Mouse (Mus musculus) MEL (cell line): ENCODE measurements around the gene Gm20807. TPM values are rescaled to one million over a fixed set of nuclear protein-coding genes. Genes with fewer than 3 reads are reported as not detected.
"Not testable (repeated sequence)": the region's sequence is repeated elsewhere in the genome, so short reads cannot be mapped to it uniquely, and the experiment has no call there.

Experiments used
- DNase-seq: peaks from one replicate; pipeline ENCODE4 v3.0.0; 2011; ENCODE audit warnings: low read depth, low spot score
- H3K27ac ChIP-seq: 2 replicates; pipeline ENCODE4 v1.5.1; 2012; ENCODE audit warnings: low read depth, mild to moderate bottlenecking, control low read depth, low read length, moderate library complexity; ENCODE audit not compliant: control insufficient read depth
- H3K27me3 ChIP-seq, 2 experiments: fragments of 150-350 bp in 1 of 2; sonication (generic) in 1 of 2; 2 replicates each; pipeline ENCODE4 v1.6.1; 2012; ENCODE audit warnings: low read length in 2 of 2, mild to moderate bottlenecking in 2 of 2, improper control_type of control experiment in 1 of 2, moderate library complexity in 1 of 2; ENCODE audit not compliant: insufficient read depth in 2 of 2, control insufficient read depth in 1 of 2
- H3K36me3 ChIP-seq, 2 experiments: 2 replicates each; pipeline ENCODE4 v1.6.1; 2012 to 2014; ENCODE audit warnings: low read length in 2 of 2, improper control_type of control experiment in 1 of 2, inconsistent platforms in 1 of 2, mild to moderate bottlenecking in 1 of 2; ENCODE audit not compliant: insufficient read depth in 2 of 2, control insufficient read depth in 1 of 2
- H3K4me1 ChIP-seq, 2 experiments: fragments of 150-350 bp in 1 of 2; sonication (generic) in 1 of 2; 2 replicates each; pipeline ENCODE4 v1.6.1; 2012; ENCODE audit warnings: low read length in 2 of 2, improper control_type of control experiment in 1 of 2, mild to moderate bottlenecking in 1 of 2; ENCODE audit not compliant: insufficient read depth in 2 of 2, control insufficient read depth in 1 of 2
- H3K4me3 ChIP-seq, 2 experiments: fragments of 150-350 bp in 1 of 2; sonication (generic) in 1 of 2; 2 replicates each; pipeline ENCODE4 v1.5.1; 2012; ENCODE audit warnings: low read depth in 2 of 2, low read length in 2 of 2, mild to moderate bottlenecking in 2 of 2, moderate library complexity in 2 of 2, control low read depth in 1 of 2, improper control_type of control experiment in 1 of 2; ENCODE audit not compliant: control insufficient read depth in 1 of 2, insufficient read depth in 1 of 2
- H3K79me2 ChIP-seq: 2 replicates; pipeline ENCODE4 v1.6.1; 2012; ENCODE audit warnings: mild to moderate bottlenecking, low read length, moderate library complexity; ENCODE audit not compliant: control insufficient read depth, poor library complexity, insufficient read depth
- H3K9ac ChIP-seq: 2 replicates; pipeline ENCODE4 v1.6.1; 2012; ENCODE audit warnings: low read depth, mild to moderate bottlenecking, control low read depth, low read length, moderate library complexity; ENCODE audit not compliant: control insufficient read depth, poor library complexity, severe bottlenecking
- H3K9me3 ChIP-seq: fragments of 150-350 bp; sonication (generic); replicated peaks from 2 replicates; pipeline ENCODE4 v1.6.1; 2012; ENCODE audit warnings: mild to moderate bottlenecking, low read length, improper control_type of control experiment, moderate library complexity; ENCODE audit not compliant: insufficient read depth
- polyA plus RNA-seq, 2 experiments: library from polyadenylated mRNA; stranded (reverse) in 1 of 2; unstranded in 1 of 2; fragments of >175 nt in 1 of 2; fragments of >200 nt in 1 of 2; gene quantifications; 2 replicates each; pipeline versions ENCODE4 v1.2.1 to v1.2.4; 2012; ENCODE audit warnings: low replicate concordance in 2 of 2, low read depth in 1 of 2; ENCODE audit not compliant: insufficient read length in 2 of 2, insufficient read depth in 1 of 2, missing spikeins in 1 of 2
- total RNA-seq: library from RNA; depleted of rRNA; stranded (reverse); fragments of 300-350 nt; gene quantifications from 2 replicates; pipeline ENCODE4 v1.2.3, GENCODE M21; 2012; rRNA removed

Gene Gm20807
- total RNA-seq (not detected in 2 replicates), polyA plus RNA-seq (not detected)

DNA sequence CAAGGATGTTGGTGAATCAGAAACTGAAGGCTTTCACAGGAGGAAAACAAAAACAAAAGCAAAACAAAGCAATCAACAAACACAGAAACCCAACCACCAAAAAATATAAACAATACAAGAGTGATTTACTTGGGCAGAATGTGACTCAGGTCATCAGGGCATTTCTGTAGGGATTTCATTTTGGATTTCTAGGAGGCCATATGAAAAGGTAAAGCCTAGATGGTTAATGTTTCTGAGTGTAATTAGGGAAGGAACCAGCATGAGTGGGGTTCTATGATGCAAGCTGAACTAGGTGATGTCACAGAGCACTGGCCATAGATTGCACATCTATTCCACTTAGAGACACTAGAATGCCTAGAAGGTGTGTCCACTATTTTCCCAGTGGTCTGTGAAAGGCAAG is at the start of gene Gm20807:
TSS of gene Gm20807 (plus strand) at position 301 of the 400 bp plus-strand sequence.
- not testable (repeated sequence) for H3K4me1 ChIP-seq, H3K79me2 ChIP-seq, H3K36me3 ChIP-seq, H3K27me3 ChIP-seq, H3K9ac ChIP-seq, H3K4me3 ChIP-seq, DNase-seq, H3K9me3 ChIP-seq, H3K27ac ChIP-seq

Other genes starting within 250 kb of the Gm20807 start
- not detected in 2 replicates for gene Gm21891, start 90.6 kb downstream of the Gm20807 start, total RNA-seq
- gene Gm21891, start 90.6 kb downstream of the Gm20807 start, polyA plus RNA-seq, result not detected
- gene Gm21425, start 119.1 kb downstream of the Gm20807 start, total RNA-seq, result not detected in 2 replicates
- not detected for gene Gm21425, start 119.1 kb downstream of the Gm20807 start, polyA plus RNA-seq
- not detected in 2 replicates for gene Gm21828, start 181.0 kb downstream of the Gm20807 start, total RNA-seq
- gene Gm21828, start 181.0 kb downstream of the Gm20807 start, polyA plus RNA-seq, result not detected
- not detected in 2 replicates for gene Gm21440, start 209.5 kb downstream of the Gm20807 start, total RNA-seq
- not detected for gene Gm21440, start 209.5 kb downstream of the Gm20807 start, polyA plus RNA-seq
- not detected in 2 replicates for gene Gm21454, start 209.6 kb downstream of the Gm20807 start, total RNA-seq
- not detected for gene Gm21454, start 209.6 kb downstream of the Gm20807 start, polyA plus RNA-seq